Mouse (Mus musculus): ENCODE measurements around the gene Dhcr7.

Dhcr7 gene

DNA sequence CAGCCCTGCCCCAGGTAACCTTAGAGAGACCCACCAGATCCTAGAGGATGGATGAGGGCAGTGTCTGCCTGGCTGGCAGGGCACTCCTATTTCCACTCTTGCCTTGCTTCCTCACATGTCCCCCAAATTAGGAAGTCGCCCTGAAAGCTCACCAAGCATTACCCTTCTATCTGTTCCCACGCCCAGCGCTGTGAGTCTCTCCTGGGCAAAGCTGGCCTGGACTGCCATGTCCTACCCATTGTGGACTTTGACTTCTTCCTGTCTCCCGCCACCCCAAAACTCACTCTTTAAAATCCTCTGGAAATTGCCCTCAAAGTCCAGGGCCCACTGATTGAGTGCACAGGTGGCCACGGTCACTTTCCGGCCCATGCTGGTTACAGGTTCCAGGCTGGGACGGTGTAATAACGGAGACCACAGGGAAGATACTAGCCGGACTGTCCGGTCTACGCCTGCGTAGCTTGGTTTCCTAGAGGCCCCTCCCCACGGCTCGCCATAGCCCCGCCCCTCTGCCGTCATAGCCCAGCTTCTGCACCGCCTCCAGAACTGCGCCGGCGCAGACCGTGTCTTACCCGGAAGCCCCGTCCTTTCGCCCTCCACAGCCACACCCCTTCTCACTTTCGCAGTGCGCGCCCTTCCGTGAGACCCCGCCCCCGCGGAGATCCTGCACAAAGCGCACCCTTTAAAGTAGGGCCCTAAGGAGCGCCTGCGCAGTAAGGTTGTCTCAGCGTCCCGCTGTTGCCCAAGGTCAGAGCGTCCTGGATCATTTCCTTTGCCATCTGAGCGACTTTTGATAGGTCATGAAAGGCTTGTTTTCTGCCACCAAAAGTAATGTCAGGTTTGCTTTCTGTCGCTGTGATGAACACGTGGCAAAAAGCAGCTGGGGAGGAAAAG, at the start of gene Dhcr7, which contains the start of gene Nadsyn1:
Gene Dhcr7, plus strand, starts transcription at position 771 of the 891 bp plus-strand sequence.
Gene Nadsyn1, minus strand, starts transcription at position 475 of the 891 bp plus-strand sequence.
- peak; percentile 100 for DNase-seq

DNA sequence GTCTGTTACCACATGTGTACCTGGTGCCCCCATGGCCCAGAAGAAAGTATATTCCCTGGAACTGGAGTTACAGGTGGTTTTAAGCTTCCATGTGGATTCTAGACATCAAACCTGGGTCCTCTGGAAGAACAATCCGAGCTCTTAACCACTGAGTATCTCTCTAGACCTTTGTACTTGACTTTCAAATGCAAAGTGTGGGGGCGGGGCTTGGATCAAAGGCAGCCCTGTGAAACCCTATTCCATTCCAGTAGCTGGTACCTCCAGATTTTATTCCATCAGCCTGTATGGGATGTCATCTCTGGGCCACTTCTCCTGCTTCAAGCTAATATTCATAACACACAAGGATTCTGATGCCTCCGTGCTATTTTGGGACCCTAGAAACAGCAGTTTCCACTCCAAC, 46.8 kb upstream of the Dhcr7 start:
- DNase-seq = peak; percentile 36

DNA sequence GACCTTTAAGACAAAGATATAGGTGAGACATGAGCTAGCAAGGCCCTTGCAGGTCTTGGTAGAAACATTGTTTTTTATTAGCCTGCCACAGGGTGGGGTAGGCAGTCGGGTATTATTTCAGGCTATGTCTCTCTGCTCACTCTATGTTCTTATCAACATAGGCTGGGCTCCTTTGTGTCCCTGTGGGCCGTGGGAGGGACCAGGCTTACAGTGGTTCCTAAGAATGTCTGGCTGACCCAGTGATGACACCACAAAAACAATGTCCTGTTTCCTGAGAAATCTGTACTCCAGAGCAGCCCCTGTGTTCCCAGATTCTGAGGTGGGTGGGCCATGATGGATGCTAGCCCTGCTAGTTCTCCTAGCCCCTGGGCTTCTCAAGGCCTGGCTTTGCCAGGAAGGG, 45.6 kb upstream of the Dhcr7 start:
- DNase-seq = peak; percentile 52

DNA sequence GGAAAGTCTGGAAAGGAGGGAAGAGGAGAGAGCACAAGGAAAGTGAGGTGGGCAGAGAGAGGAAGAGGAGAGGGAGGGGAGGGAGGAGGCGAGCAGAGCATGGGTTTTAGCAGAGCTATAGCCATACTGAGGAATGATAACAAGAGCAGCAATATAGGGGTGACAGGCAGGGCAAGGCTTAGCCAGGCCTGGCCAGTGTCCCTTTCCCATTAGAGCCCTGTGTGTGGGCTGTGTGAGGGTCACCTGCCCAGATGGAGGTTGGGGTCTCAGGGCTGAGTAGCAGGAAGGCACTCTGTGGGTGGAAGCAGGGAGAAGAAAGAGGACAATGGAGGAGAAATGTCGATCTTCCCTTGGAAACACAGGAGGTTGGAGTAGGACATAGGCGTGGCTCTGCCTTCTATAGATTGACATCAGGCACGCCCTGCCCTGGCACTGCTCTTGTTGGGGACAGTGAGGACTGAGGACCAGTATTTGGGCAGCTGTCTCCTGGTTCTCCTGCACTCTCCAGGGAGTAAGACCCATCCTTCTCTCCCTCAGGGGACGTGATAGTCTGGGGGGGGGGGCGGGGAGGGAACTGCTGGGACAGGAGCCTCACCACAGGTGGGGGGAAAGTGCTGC, 39.5 kb upstream of the Dhcr7 start:
- DNase-seq = no peak

- peak; percentile 83 for DNase-seq
These were observed 38.7 kb upstream of the Dhcr7 start, which contains the start of gene Mrgpre for GRCm38 (mm10) chr7:143783996-143784829. TSS of gene Mrgpre (minus strand) at chr7:143784500.

DNA sequence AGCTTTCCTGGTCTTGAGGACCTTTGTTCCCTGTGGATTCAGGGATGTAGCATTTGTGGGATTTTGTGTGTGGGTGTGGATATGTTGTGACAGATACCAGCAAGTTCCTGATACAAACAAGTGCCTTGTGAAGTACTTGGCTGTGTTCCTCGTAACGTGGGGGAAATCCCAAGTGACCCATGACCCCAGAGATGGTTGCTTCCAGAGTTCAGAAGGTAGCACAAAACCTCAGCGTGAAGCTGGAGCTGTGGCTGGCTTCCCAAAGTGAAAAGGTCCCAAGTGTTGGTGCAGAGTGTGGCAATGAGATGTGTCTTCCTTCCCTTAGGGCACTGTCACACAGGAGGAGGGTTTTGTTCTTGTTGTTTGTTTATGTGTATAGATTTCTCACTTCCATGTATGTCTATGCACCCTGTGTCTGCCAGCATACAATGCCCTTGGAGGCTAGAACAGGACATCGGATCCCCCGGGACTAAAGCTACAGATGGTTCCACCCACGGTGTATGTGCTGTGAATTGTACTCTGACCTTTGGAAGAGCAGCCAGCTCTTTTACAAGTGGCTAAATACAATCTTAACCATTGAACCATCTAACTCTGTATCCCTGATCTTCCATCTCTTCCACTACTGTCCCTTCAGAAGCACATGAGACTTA, 30.5 kb upstream of the Dhcr7 start:
- DNase-seq = peak; percentile 71

GRCm38 (mm10) chr7:143793121-143793520, 29.8 kb upstream of the Dhcr7 start:
- DNase-seq = peak; percentile 77

DNA sequence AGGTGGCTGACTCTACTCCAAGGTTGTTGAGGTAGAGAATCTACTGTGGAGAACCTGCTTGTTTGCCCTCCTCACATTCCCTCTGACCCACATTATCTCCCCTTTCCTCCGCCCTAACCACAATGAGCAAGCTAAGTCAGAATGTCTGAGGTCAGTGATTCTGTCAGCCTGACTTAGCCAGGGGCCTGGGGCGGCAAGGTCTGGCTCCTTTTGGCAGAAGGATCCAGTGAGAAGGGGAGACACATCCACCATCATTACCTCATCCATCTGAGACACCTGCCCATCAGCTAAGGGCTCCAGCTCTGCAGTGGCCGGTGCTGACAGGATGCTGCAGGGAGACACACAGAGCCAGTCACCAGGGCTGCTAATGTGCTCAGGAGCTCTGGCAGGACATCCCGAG, 24.2 kb upstream of the Dhcr7 start:
- DNase-seq = no peak

DNA sequence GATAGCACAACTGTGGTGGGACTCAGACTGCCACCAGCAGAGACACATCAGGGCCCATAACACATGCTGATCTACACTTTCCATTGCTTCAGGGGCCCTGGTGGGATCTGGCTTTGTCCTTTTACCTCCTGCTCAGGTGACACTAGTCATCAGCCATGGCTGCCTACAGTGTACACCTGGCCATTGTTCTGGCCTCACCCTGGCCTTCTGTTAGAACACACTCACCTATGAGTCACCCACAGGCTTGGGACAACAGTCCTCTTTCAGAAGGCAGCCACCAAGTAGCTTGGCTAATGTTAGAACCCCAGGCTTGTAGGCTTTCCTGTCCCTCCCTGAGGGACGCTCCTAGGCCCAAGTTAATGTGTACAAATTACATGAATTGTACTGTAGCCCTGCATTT, 22.2 kb upstream of the Dhcr7 start:
- no peak for DNase-seq

DNA sequence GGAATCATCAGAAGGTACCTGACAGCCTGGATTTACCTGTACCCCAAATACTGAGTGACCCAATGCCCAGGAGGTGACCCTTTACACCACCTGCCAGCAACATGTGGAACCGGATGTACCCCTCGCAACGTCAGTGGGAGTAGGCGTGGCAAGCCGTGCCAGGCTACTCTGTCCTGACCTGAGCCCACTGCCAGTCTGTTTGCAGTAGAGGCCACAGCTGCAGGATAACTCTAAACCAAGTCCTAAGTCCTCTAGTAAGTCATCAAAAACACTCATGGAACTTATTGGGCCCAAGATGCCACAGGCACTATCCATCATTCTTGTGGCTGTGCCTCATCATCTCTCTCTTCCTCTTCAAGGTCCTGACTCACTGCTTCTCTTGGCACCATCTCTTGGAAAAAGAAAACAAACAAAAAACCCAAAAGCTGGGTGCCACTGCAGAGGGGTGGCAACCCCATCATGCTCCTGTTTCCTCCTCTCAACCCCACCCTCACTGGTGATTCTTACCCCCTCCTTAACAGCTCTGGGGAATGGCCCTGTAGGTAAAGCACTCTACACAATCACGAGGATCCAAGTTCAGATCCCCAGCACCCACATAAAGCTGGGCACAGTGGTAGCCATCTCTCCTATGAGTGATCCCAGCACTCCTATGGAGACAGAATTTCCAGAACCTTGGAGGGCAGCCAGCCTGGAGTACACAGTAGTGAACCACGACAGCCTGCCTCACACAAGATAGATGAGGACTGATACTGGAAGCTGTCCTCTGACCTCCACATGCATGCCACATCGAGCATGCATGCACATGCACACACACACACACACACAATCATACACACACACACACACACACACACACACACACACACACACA, 21.5 kb upstream of the Dhcr7 start:
- DNase-seq = no peak

DNA sequence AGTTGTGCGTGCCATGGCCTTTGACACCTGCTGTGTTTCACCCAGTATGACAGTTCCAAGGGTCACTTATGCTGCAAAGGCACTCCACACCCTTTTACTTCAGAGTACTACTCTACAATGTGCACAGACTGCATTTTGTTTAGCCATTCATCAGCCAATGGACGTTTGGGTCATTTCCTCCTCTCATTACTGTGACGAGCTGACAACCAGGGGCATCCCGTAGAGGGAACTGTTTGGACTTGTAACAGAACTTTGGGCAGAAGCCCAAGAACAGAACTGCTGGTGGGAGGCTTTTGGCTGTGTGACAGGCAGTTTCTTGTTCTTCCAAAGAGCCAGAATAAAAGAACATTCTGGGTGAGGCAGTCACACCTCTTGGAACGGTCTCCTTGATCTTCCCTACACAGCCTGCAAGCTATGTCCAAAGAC, 17.7 kb upstream of the Dhcr7 start:
- DNase-seq = peak; percentile 40

GRCm38 (mm10) chr7:143808909-143809308, 14.0 kb upstream of the Dhcr7 start:
- peak; percentile 34 for DNase-seq

DNA sequence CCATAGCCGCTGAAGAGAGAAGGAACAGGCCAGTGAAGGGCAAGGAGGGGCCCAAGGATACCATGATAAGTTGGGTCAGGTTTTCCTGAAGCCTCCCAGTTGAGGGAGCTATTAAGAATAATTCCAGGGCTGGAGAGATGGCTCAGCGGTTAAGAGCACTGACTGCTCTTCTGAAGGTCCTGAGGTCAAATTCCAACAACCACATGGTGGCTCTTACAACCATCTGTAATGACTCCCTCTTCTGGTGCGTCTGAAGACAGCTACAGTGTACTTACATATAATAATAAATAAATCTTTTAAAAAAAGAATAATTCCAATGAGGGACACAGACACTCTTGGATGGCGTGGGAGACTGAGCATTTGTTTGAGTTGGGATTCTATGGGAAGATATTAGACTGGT, 3.7 kb upstream of the Dhcr7 start:
- peak; percentile 38 for DNase-seq

GRCm38 (mm10) chr7:143821241-143821640, 1.7 kb upstream of the Dhcr7 start:
- DNase-seq = peak; percentile 47

DNA sequence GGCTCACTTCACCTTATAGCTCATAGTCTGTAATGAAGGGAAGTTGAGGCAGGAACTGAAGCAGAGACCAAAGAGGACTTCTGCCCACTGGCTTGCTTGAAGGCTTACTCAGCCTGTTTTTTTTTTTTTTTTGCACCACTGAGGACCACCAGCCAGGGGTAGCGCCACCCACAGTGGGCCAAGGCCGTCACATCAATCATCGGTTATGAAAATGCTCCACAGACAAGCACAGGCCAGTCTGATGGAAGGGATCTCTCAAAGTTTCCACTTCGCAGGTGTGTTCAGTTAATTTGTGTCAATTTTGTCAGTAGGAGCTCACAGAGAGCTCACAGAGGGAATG, 291 bp downstream of the Dhcr7 start:
- peak; percentile 31 for DNase-seq

- no peak for DNase-seq
These were observed 4.0 kb downstream of the Dhcr7 start for GRCm38 (mm10) chr7:143826985-143827384.

DNA sequence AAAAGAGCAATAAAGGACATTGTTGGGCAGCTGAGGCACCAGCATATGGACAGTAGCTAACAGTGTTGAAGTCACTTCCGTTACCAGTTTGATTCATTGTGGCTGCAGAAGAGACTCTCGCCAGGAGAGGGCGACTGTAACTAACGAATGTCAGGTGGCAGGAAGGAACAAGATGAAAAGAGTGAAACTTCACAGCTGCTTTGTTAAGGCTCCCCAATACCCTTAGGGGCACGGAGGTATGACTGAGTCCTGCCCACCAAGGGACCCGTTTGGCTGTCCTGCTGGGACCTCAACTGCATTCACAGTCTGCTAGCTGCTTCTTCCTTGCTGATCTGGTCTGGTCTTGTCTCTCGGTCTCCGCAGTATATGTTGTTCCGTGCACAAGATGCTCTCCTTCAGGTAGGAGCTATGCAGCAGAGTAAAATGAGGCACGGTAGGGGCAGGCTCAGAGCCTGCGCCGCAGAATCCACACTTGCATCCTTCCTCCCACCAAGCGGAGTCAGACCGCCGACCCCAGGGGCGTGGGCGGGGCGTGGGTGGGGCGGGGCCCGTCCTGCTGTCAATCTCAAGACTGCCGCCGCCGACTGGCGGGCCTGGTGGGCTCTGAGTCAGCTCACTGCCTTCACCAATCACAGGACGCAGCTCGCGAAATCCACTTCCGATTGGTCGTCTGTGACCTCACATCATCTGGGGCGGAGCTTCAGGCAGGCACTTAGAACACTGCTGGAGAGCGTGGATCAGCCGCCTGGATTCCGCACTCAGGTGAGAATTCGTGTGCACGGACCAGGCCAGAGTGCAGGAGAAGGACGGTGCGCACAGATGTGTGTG, 6.8 kb downstream of the Dhcr7 start:
- peak; percentile 97 for DNase-seq

- DNase-seq = no peak
These were observed 7.5 kb downstream of the Dhcr7 start for GRCm38 (mm10) chr7:143830399-143830798.

- DNase-seq = no peak
These were observed 9.3 kb downstream of the Dhcr7 start for GRCm38 (mm10) chr7:143832196-143832595.

DNA sequence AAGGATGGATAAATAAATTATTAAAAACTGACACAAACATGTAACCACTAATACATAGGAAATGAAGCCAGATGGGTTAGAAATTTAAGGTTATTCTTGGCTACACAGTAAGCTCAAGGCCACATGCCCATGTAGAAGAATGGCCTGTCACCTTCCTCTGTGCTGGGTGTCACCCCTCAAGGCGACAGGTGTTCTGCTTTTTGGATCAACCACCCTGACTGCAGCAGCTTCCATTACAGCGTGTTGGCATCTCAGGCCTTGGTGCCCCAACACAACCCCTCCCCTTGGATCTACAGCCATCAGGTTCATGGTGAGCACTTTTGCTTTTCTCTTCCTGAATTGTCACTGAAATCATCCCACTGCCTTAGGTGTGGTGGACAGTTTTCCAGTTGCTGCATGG, 9.7 kb downstream of the Dhcr7 start:
- no peak for DNase-seq
